Mouse (Mus musculus): ENCODE results near the gene Pitx3. TPM values are rescaled to one million over a fixed set of nuclear protein-coding genes. Genes with fewer than 3 reads are reported as not detected.
"Not testable (repeated sequence)": the region's sequence is repeated elsewhere in the genome, so short reads cannot be mapped to it uniquely, and the experiment has no call there.

Gene Pitx3
- polyA plus RNA-seq, 1 experiment from 2014 or later: 3.6 TPM

GRCm38 (mm10) chr19:46136639-46137580, 11.2 kb downstream of the Pitx3 start:
- peak; percentile 62 for DNase-seq
- Histone ChIP-seq H3K27ac (replicated peaks; ENCODE audit: low read depth, low read length) (no peak overlapping the region), H3K36me3 (ENCODE audit: control insufficient read depth, insufficient read depth, low read length) (no peaks in the 10 kb centered on the region), H3K9ac (replicated peaks; ENCODE audit: low read length) (peak overlapping the region; percentile 60), H3K27me3 (ENCODE audit: control insufficient read depth, insufficient read depth, low read length) (peaks cover 69% of the 10 kb centered on the region), H3K4me2 (ENCODE audit: low read length) (peak overlapping the region; percentile 99), H3K4me3 (replicated peaks; ENCODE audit: low read depth, low read length) (peak overlapping the region; percentile 52), H3K4me1 (ENCODE audit: control insufficient read depth, insufficient read depth, low read length) (peaks cover 19% of the 10 kb centered on the region), H3K9me3 (ENCODE audit: control insufficient read depth, low read length) (no peaks in the 10 kb centered on the region)
- WGBS: 2% methylated on average over 49 of the region's 49 CpGs
- ATAC-seq (ENCODE audit: low FRiP score, low TSS enrichment): no peak

- Histone ChIP-seq H3K9ac (replicated peaks; ENCODE audit: low read length) (peak overlapping the region; percentile 60), H3K4me1 (ENCODE audit: control insufficient read depth, insufficient read depth, low read length) (peaks cover 19% of the 10 kb centered on the region), H3K4me2 (ENCODE audit: low read length) (peak overlapping the region; percentile 99), H3K27ac (replicated peaks; ENCODE audit: low read depth, low read length) (no peak overlapping the region), H3K36me3 (ENCODE audit: control insufficient read depth, insufficient read depth, low read length) (no peaks in the 10 kb centered on the region), H3K27me3 (ENCODE audit: control insufficient read depth, insufficient read depth, low read length) (peaks cover 77% of the 10 kb centered on the region), H3K4me3 (replicated peaks; ENCODE audit: low read depth, low read length) (peak overlapping the region; percentile 52), H3K9me3 (ENCODE audit: control insufficient read depth, low read length) (no peaks in the 10 kb centered on the region)
- under 1% methylated on average over 79 of the region's 79 CpGs for WGBS
- peak; percentile 57; the same call in 1 of the 2 replicates for ATAC-seq (ENCODE audit: low FRiP score, low TSS enrichment)
- DNase-seq: peak; percentile 79
These were observed 12.1 kb downstream of the Pitx3 start for GRCm38 (mm10) chr19:46135789-46136638.

GRCm38 (mm10) chr19:46135297-46135696, 12.8 kb downstream of the Pitx3 start:
- Histone ChIP-seq H3K27ac (replicated peaks; ENCODE audit: low read depth, low read length) (no peak overlapping the region), H3K4me2 (ENCODE audit: low read length) (peak overlapping the region; percentile 99), H3K27me3 (ENCODE audit: control insufficient read depth, insufficient read depth, low read length) (peaks cover 84% of the 10 kb centered on the region), H3K4me1 (ENCODE audit: control insufficient read depth, insufficient read depth, low read length) (peaks cover 19% of the 10 kb centered on the region), H3K9ac (replicated peaks; ENCODE audit: low read length) (peak overlapping the region; percentile 60), H3K36me3 (ENCODE audit: control insufficient read depth, insufficient read depth, low read length) (no peaks in the 10 kb centered on the region), H3K4me3 (replicated peaks; ENCODE audit: low read depth, low read length) (peak overlapping the region; percentile 52), H3K9me3 (ENCODE audit: control insufficient read depth, low read length) (no peaks in the 10 kb centered on the region)
- ATAC-seq (ENCODE audit: low FRiP score, low TSS enrichment): peak; percentile 83
- DNase-seq: peak; percentile 95
- WGBS: 0% methylated on average over 12 of the region's 12 CpGs

- DNase-seq (no peak), ATAC-seq (ENCODE audit: low FRiP score, low TSS enrichment) (no peak)
- Histone ChIP-seq H3K4me2 (ENCODE audit: low read length) (no peak overlapping the region), H3K9ac (replicated peaks; ENCODE audit: low read length) (no peak overlapping the region), H3K27ac (replicated peaks; ENCODE audit: low read depth, low read length) (no peak overlapping the region), H3K4me1 (ENCODE audit: control insufficient read depth, insufficient read depth, low read length) (peaks cover 19% of the 10 kb centered on the region), H3K9me3 (ENCODE audit: control insufficient read depth, low read length) (no peaks in the 10 kb centered on the region), H3K36me3 (ENCODE audit: control insufficient read depth, insufficient read depth, low read length) (no peaks in the 10 kb centered on the region), H3K4me3 (replicated peaks; ENCODE audit: low read depth, low read length) (no peak overlapping the region), H3K27me3 (ENCODE audit: control insufficient read depth, insufficient read depth, low read length) (peaks cover 69% of the 10 kb centered on the region)
- WGBS: 26% methylated on average over 6 of the region's 6 CpGs
These were observed 15.5 kb downstream of the Pitx3 start for GRCm38 (mm10) chr19:46132577-46132976.

GRCm38 (mm10) chr19:46131694-46132525, 16.2 kb downstream of the Pitx3 start, which contains the start of gene Elovl3:
Gene Elovl3, plus strand, starts transcription at chr19:46131897.
- ATAC-seq (ENCODE audit: low FRiP score, low TSS enrichment) (no peak), DNase-seq (peak; percentile 39)
- Histone ChIP-seq H3K9me3 (ENCODE audit: control insufficient read depth, low read length) (no peaks in the 10 kb centered on the region), H3K9ac (replicated peaks; ENCODE audit: low read length) (0 out of 2 replicates have a peak within 1 kb of the TSS, but pooled peaks have one; percentile 2), H3K27ac (replicated peaks; ENCODE audit: low read depth, low read length) (no peak within 1 kb of the TSS), H3K27me3 (ENCODE audit: control insufficient read depth, insufficient read depth, low read length) (peaks cover 63% of the 10 kb centered on the region), H3K4me3 (replicated peaks; ENCODE audit: low read depth, low read length) (no peak within 1 kb of the TSS; the same call in 1 of the 2 replicates), H3K4me1 (ENCODE audit: control insufficient read depth, insufficient read depth, low read length) (peaks cover 16% of the 10 kb centered on the region), H3K36me3 (ENCODE audit: control insufficient read depth, insufficient read depth, low read length) (no peaks in the 10 kb centered on the region), H3K4me2 (ENCODE audit: low read length) (peak within 1 kb of the TSS; percentile 40)
- WGBS: 2% methylated on average over 31 of the region's 31 CpGs

GRCm38 (mm10) chr19:46131283-46131682, 16.8 kb downstream of the Pitx3 start:
- Histone ChIP-seq H3K9me3 (ENCODE audit: control insufficient read depth, low read length) (no peaks in the 10 kb centered on the region), H3K4me1 (ENCODE audit: control insufficient read depth, insufficient read depth, low read length) (peaks cover 10% of the 10 kb centered on the region), H3K27ac (replicated peaks; ENCODE audit: low read depth, low read length) (no peak overlapping the region), H3K9ac (replicated peaks; ENCODE audit: low read length) (no peak overlapping the region), H3K36me3 (ENCODE audit: control insufficient read depth, insufficient read depth, low read length) (no peaks in the 10 kb centered on the region), H3K27me3 (ENCODE audit: control insufficient read depth, insufficient read depth, low read length) (peaks cover 56% of the 10 kb centered on the region), H3K4me2 (ENCODE audit: low read length) (no peak overlapping the region), H3K4me3 (replicated peaks; ENCODE audit: low read depth, low read length) (no peak overlapping the region)
- WGBS: 8% methylated on average over 8 of the region's 8 CpGs
- ATAC-seq (ENCODE audit: low FRiP score, low TSS enrichment) (no peak), DNase-seq (no peak)

GRCm38 (mm10) chr19:46129737-46130136, 18.4 kb downstream of the Pitx3 start:
- 86% methylated on average over 5 of the region's 6 CpGs for WGBS
- H3K9me3 ChIP-seq (ENCODE audit: control insufficient read depth, low read length); H3K4me1 ChIP-seq (ENCODE audit: control insufficient read depth, insufficient read depth, low read length); H3K4me3 ChIP-seq (replicated peaks; ENCODE audit: low read depth, low read length); H3K27ac ChIP-seq (replicated peaks; ENCODE audit: low read depth, low read length); H3K9ac ChIP-seq (replicated peaks; ENCODE audit: low read length); H3K4me2 ChIP-seq (ENCODE audit: low read length); DNase-seq; ATAC-seq (ENCODE audit: low FRiP score, low TSS enrichment); H3K36me3 ChIP-seq (ENCODE audit: control insufficient read depth, insufficient read depth, low read length): not testable (repeated sequence)
- H3K27me3 ChIP-seq (ENCODE audit: control insufficient read depth, insufficient read depth, low read length): peaks cover 45% of the 10 kb centered on the region

GRCm38 (mm10) chr19:46126301-46126700, 21.8 kb downstream of the Pitx3 start:
- no peak for ATAC-seq (ENCODE audit: low FRiP score, low TSS enrichment)
- no peaks in the 10 kb centered on the region for H3K4me1 ChIP-seq (ENCODE audit: control insufficient read depth, insufficient read depth, low read length)
- no peak overlapping the region for H3K4me3 ChIP-seq (replicated peaks; ENCODE audit: low read depth, low read length)
- no peaks in the 10 kb centered on the region for H3K36me3 ChIP-seq (ENCODE audit: control insufficient read depth, insufficient read depth, low read length)
- no peak overlapping the region for H3K27ac ChIP-seq (replicated peaks; ENCODE audit: low read depth, low read length)
- no peak overlapping the region for H3K4me2 ChIP-seq (ENCODE audit: low read length)
- peaks cover 12% of the 10 kb centered on the region for H3K27me3 ChIP-seq (ENCODE audit: control insufficient read depth, insufficient read depth, low read length)
- H3K9ac ChIP-seq (replicated peaks; ENCODE audit: low read length): no peak overlapping the region
- WGBS: 88% methylated on average over 4 of the region's 4 CpGs
- H3K9me3 ChIP-seq (ENCODE audit: control insufficient read depth, low read length): no peaks in the 10 kb centered on the region
- DNase-seq: no peak

Measured in midbrain, embryonic 14.5 days (tissue).